Mouse (Mus musculus) liver, embryonic 16.5 days (tissue): ENCODE measurements around the gene Sec23b. TPM values are rescaled to one million over a fixed set of nuclear protein-coding genes. Genes with fewer than 3 reads are reported as not detected.
"Not testable (repeated sequence)": the region's sequence is repeated elsewhere in the genome, so short reads cannot be mapped to it uniquely, and the experiment has no call there.

Experiments
- ATAC-seq: fragments of 200-750 bp; cut with Nextera tagmentation; 2 replicates; pipeline ENCODE4 v1.8.0; 2017; ENCODE audit warnings: low read depth, mild to moderate bottlenecking, moderate number of reproducible peaks, moderate library complexity
- H3K27ac ChIP-seq: fragments of 300-500 bp; sonication (generic); 2 replicates; pipeline ENCODE4 v1.5.1; 2014; ENCODE audit warnings: mild to moderate bottlenecking, low read length
- H3K27me3 ChIP-seq: fragments of 300-500 bp; sonication (generic); 2 replicates; pipeline ENCODE4 v1.6.1; 2014; ENCODE audit warnings: low read depth, low read length, mixed read lengths; ENCODE audit not compliant: control insufficient read depth, insufficient read depth
- H3K36me3 ChIP-seq: fragments of 300-500 bp; sonication (generic); 2 replicates; pipeline ENCODE4 v1.6.1; 2014; ENCODE audit warnings: mild to moderate bottlenecking; ENCODE audit not compliant: control insufficient read depth, insufficient read depth
- H3K4me1 ChIP-seq: fragments of 300-500 bp; sonication (generic); 2 replicates; pipeline ENCODE4 v1.6.1; 2014; ENCODE audit warnings: low read depth, low read length, mixed read lengths; ENCODE audit not compliant: control insufficient read depth
- H3K4me2 ChIP-seq: fragments of 300-500 bp; sonication (generic); 2 replicates; pipeline ENCODE4 v1.6.1; 2014; ENCODE audit warnings: low read depth, low read length, mixed read lengths
- H3K4me3 ChIP-seq: fragments of 300-500 bp; sonication (generic); 2 replicates; pipeline ENCODE4 v1.5.1; 2014; ENCODE audit warnings: low read depth, mild to moderate bottlenecking, low read length
- H3K9ac ChIP-seq: fragments of 300-500 bp; sonication (generic); 2 replicates; pipeline ENCODE4 v1.6.1; 2014; ENCODE audit warnings: low read depth, low read length
- H3K9me3 ChIP-seq: fragments of 300-500 bp; sonication (generic); replicated peaks from 2 replicates; pipeline ENCODE4 v1.6.1; 2016; ENCODE audit warnings: low read length; ENCODE audit not compliant: control insufficient read depth
- WGBS: fragments of 180-500 bp; shearing (Covaris S2); extraction: QIAGEN DNeasy Blood & Tissue Kit; methylation state at CpG from one replicate; pipeline ENCODE4 v1.1.7; 2014; ENCODE audit not compliant: insufficient replicate concordance; 5-methylcytosine and 5-hydroxymethylcytosine counted together
- polyA plus RNA-seq: library from polyadenylated mRNA; unstranded; fragments of >200 nt; fragmentation: Nextera tagmentation; extraction: Ambion mirVana; gene quantifications from 2 replicates; pipeline ENCODE4 v1.2.1, GENCODE M21; 2015

The Sec23b gene
- polyA plus RNA-seq, 1 experiment from 2014 or later: 44.0 TPM

DNA sequence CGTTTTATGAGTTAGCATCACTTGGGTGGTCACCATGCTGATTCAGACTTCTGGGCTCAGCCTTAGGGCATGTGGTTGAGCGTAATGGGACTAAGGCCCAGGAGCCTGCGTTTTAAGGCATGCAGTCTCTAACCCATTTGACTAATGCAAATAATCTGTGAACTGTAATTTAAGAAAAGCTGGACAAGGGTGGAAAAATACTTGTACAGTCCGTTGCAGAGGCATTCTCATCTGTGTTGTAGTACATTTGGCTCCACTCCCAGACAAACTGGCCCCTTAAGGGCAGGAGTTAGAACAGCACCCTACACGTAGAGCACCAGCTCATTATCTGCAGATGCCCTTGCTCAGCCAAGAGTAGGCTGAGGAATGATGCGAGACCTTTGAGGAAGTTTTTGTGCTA lies 11.4 kb upstream of the Sec23b start:
- Histone ChIP-seq H3K9ac (no peak overlapping the region), H3K36me3 (no peaks in the 10 kb centered on the region)

DNA sequence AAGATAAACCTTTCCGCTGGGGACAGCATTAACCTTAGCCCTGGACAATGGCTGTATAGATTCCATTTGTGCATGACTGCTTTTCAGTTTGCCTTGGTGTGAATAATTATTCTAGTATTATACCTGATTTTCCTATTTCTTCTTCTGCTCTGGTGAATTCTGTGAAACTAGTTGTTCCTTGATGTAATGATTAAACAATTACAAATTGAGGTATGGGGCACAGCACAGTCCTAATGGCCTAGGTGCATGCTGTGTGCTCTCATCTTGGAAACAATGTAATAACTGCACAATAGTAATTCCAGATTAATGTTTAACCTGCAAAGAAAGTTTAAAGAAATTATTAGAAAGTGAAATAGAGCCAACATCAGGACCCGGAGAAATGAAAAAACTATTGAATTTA lies 11.0 kb upstream of the Sec23b start:
- WGBS: 80% methylated on average over 2 of the region's 2 CpGs
- Histone ChIP-seq H3K27ac (no peak overlapping the region), H3K9ac (no peak overlapping the region)

More for the DNA sequence above, 11.4 kb upstream of the Sec23b start:
- H3K27ac ChIP-seq: no peak overlapping the region
- no peaks in the 10 kb centered on the region for H3K27me3 ChIP-seq
- no peaks in the 10 kb centered on the region for H3K4me1 ChIP-seq
- H3K9me3 ChIP-seq: no peaks in the 10 kb centered on the region
- no peak overlapping the region for H3K4me2 ChIP-seq
- WGBS: 71% methylated on average over 6 of the region's 6 CpGs
- H3K4me3 ChIP-seq: no peak overlapping the region
- ATAC-seq: 0 out of 2 replicates have a peak, but pooled peaks have one; percentile 24

DNA sequence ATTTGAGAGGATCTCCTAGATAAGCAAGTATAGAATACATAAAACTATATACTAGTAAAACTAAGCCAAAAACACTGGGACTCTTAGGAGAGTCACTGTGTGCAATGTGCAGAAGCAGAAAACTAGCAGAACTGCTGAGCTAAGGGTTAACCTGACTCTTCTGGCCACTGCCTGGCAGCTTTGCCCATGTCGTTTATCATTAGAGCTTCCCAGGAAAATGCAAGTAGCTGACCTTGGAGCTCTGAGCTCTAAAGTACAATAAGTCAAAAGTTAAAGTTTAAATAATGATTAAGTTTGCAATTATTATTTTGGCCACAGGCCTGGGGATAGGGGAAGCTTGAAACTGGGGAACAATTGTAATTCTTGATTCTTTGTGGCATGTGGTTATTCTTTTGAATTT lies 10.5 kb upstream of the Sec23b start:
- no peak overlapping the region for H3K9ac ChIP-seq
- no peaks in the 10 kb centered on the region for H3K9me3 ChIP-seq
- no peak overlapping the region for H3K4me3 ChIP-seq
- no peaks in the 10 kb centered on the region for H3K27me3 ChIP-seq
- no peaks in the 10 kb centered on the region for H3K36me3 ChIP-seq
- WGBS: 45% methylated on average over 1 of the region's 1 CpGs
- no peak for ATAC-seq
- H3K27ac ChIP-seq: no peak overlapping the region
- H3K4me1 ChIP-seq: no peaks in the 10 kb centered on the region
- H3K4me2 ChIP-seq: no peak overlapping the region

More for the DNA sequence above, 11.0 kb upstream of the Sec23b start:
- H3K36me3 ChIP-seq: no peaks in the 10 kb centered on the region
- no peaks in the 10 kb centered on the region for H3K4me1 ChIP-seq
- no peak for ATAC-seq
- H3K27me3 ChIP-seq: no peaks in the 10 kb centered on the region
- H3K4me3 ChIP-seq: no peak overlapping the region
- no peaks in the 10 kb centered on the region for H3K9me3 ChIP-seq
- no peak overlapping the region for H3K4me2 ChIP-seq

DNA sequence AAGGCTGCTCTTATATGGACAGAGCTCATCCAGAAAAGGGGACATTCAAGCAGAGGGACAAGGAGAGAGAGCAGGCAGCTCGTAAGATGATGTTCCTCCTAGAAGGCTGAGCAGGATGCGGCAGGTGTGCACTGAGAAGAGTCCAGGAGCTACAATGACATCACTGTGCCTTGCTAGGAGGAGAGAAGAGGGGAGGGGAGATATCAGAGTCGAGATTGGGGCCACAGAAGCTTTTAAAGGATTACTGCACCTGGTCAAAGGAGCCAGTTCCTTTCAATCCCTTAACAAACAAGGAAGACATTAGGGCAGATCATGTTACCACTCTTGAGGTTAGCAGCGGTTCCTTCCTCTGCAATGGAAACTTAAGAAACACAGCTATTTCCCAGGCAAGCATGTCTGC lies 8.5 kb upstream of the Sec23b start:
- H3K4me1 ChIP-seq: no peaks in the 10 kb centered on the region
- ATAC-seq: no peak
- H3K9ac ChIP-seq: no peak overlapping the region
- no peaks in the 10 kb centered on the region for H3K36me3 ChIP-seq
- H3K27me3 ChIP-seq: no peaks in the 10 kb centered on the region
- no peak overlapping the region for H3K4me2 ChIP-seq
- no peak overlapping the region for H3K27ac ChIP-seq
- 60% methylated on average over 4 of the region's 4 CpGs for WGBS
- no peak overlapping the region for H3K4me3 ChIP-seq
- H3K9me3 ChIP-seq: no peaks in the 10 kb centered on the region

DNA sequence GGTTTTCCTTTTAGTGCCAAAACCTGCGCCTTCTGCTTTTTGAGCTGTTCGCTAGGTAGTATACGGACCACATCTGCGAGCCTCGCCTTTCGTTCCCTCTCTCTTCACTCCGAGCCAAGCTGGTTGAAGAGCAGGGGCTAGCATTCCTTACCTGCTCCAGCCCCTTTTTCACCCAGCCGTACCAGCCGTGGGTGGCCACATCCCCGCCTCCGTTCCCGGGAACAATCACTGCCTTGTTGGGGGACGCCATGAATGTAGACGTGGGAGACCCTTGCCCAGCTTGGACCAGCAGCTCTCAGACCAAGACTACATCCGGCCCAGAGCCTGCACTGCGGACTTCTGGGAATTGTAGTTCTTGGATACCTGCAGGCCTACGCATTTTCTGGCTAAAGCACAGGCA lies 5.5 kb upstream of the Sec23b start, which contains the start of gene Rbbp9:
Gene Rbbp9 (minus strand): TSS at position 341 of the 400 bp plus-strand sequence.
- Histone ChIP-seq H3K4me2 (peak within 1 kb of the TSS; percentile 66), H3K9ac (peak within 1 kb of the TSS; percentile 68), H3K27ac (no peak within 1 kb of the TSS), H3K36me3 (no peaks in the 10 kb centered on the region), H3K9me3 (no peaks in the 10 kb centered on the region), H3K4me3 (peak within 1 kb of the TSS; percentile 73), H3K27me3 (no peaks in the 10 kb centered on the region), H3K4me1 (peaks cover 4% of the 10 kb centered on the region)
- ATAC-seq: peak; percentile 72
- WGBS: 2% methylated on average over 17 of the region's 17 CpGs

DNA sequence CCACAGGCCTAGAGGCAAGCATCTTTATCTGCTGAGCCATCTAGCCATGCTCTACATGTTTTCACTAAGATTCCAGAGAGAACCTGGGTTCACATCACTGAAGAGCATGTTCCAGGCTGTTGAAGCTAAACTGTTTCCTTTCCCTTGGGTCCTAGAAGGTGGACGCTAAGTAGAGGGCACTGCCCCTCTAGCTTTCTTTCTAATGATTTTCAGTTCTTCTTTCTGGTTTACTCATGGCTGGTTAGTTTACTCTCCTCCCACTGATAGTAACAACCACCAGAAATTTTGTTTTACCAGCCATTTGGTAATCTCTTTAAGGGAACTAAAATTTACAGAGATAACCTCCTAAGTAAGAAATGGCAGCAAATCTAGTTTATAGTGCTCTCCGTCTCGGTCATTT lies 2.1 kb upstream of the Sec23b start:
- no peak overlapping the region for H3K9ac ChIP-seq
- H3K4me1 ChIP-seq: peaks cover 11% of the 10 kb centered on the region
- no peak overlapping the region for H3K27ac ChIP-seq
- no peaks in the 10 kb centered on the region for H3K9me3 ChIP-seq
- no peaks in the 10 kb centered on the region for H3K27me3 ChIP-seq
- no peaks in the 10 kb centered on the region for H3K36me3 ChIP-seq
- ATAC-seq: no peak
- no peak overlapping the region for H3K4me3 ChIP-seq
- WGBS: 89% methylated on average over 3 of the region's 3 CpGs
- no peak overlapping the region for H3K4me2 ChIP-seq

DNA sequence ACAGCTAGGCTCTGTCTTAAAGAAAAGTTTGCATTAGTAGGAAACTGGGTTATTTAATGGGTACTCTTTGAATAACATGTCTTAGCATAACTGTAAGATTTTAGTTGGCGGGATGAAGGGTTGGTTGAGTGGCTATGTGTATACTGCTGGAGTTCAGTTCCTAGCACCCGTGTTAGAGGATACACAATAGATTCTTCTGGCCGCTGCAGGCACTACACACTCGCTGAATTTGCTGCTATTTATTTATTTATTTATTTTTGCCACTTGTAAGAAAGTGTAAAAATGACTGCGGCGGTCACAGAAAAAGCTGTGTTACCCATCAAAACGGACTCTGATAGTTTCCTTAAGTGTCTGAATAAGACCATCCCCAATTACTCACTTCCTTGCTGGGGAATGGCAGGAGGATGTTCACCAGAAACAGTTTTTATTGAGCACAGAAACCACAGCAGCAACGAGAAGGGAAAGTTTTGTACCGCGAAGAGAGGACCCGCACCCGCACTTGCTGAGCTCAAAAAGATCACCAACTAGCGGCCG lies 676 bp upstream of the Sec23b start:
- ATAC-seq: no peak
- H3K9ac ChIP-seq: peak overlapping the region; percentile 84
- peaks cover 5% of the 10 kb centered on the region; the same call in 1 of the 2 replicates for H3K36me3 ChIP-seq
- H3K4me3 ChIP-seq: peak overlapping the region; percentile 94
- H3K4me2 ChIP-seq: peak overlapping the region; percentile 84
- H3K4me1 ChIP-seq: peaks cover 11% of the 10 kb centered on the region
- no peaks in the 10 kb centered on the region for H3K9me3 ChIP-seq
- peak overlapping the region; percentile 87 for H3K27ac ChIP-seq
- H3K27me3 ChIP-seq: no peaks in the 10 kb centered on the region
- 1% methylated on average over 14 of the region's 14 CpGs for WGBS

DNA sequence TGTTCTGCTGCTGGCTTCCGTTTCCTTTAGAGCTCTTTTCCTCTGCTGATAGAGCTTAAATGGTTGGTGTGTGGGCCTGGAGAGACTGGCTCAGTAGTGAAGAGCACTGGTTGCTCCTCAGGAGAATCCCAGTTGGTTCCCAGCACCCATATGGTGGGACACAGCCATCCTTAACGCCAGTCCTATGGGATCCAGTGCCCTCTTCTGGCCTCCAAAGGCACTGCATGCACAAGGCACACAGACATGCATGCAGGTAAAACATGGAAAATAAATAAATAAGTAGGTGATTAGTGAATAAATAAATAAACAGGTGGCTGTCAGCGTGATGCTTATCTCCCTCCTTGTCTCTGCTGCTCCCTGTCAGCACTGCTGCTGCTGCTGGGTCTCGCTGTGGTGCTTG lies 32.7 kb downstream of the Sec23b start:
- no peak overlapping the region for H3K4me2 ChIP-seq

DNA sequence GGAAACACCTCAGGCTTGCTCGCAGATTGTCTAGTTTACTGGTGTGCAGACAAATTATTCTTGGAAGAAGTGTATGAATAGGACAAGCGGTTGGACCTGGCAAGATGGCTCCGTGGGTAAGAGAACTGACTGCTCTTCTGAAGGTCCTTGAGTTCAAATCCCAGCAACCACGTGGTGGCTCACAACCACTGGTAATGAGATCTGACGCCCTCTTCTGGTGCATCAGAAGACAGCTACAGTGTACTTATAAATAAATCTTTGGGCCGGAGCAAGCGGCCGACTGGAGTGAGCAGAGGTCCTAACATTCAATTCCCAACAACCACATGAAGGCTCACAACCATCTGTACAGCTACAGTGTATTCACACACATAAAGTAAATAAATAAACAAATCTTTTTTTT lies 37.0 kb downstream of the Sec23b start:
- H3K4me2 ChIP-seq, H3K4me3 ChIP-seq, H3K27ac ChIP-seq, H3K9me3 ChIP-seq, H3K27me3 ChIP-seq, ATAC-seq, H3K36me3 ChIP-seq, H3K9ac ChIP-seq, H3K4me1 ChIP-seq: not testable (repeated sequence)
- 61% methylated on average over 8 of the region's 8 CpGs for WGBS

More for the DNA sequence above, 32.7 kb downstream of the Sec23b start:
- H3K36me3 ChIP-seq: peaks cover 36% of the 10 kb centered on the region
- 71% methylated on average over 4 of the region's 4 CpGs for WGBS
- no peaks in the 10 kb centered on the region for H3K9me3 ChIP-seq
- no peak overlapping the region for H3K4me3 ChIP-seq
- no peak for ATAC-seq
- no peaks in the 10 kb centered on the region; the same call in 1 of the 2 replicates for H3K4me1 ChIP-seq
- H3K27me3 ChIP-seq: no peaks in the 10 kb centered on the region
- H3K9ac ChIP-seq: no peak overlapping the region
- no peak overlapping the region for H3K27ac ChIP-seq
